8 mouse cellular contexts compared by ENCODE assay signal in the genomic region with DNA sequence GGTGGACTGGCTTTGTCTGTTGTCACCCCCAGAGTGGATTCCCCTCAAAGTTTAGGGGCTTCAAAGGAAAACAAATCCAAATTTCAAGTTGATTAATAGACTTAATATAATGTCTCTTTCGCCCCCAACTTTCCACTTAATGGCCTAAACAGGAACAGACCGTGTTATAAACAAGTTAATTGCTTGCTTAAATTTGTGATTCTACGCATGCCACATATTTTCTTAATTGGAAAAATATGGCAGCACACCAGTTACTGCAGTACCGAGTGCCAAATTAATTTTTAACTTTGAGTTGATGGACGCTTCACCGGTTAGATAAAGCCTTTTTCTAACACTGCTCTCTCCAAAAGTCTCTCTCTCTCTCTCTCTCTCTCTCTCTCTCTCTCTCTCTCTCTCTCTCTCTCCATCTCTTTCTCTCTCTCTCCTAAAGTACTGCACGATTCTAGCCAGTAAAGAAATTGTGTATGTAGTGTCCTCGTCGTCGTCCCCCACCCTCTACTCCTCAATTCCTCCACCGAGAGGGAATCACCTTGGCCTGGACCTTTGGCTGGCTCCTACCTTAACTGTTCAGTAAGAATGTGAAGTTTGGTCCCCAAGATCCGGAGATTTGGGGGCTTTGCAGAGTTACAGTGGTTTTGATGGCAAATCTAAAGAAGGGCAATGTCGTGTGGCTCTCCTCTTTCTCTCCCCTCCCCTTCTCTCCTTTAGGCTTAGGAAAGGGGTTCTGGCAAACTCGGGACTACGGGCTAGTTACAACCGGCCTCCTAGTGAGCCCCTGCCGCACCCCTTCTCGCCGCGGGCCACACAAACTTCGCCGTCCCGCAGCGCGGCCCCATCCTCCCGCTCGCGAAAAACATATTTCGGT. TPM values are rescaled to one million over a fixed set of nuclear protein-coding genes. Genes with fewer than 3 reads are reported as not detected.
DNase-seq lines count a peak whose midpoint lies in the region; ATAC-seq and TF ChIP-seq lines count a peak whose summit lies in the region.

No protein-coding gene starts in this region.

- TF ChIP-seq CTCF in lung, embryonic 14.5 days (IDR thresholded peaks at IDR 0.05; ENCODE audit: low read depth) = no peak

- H3K9ac ChIP-seq in lung, embryonic 14.5 days = no peak overlapping the region
- no peak overlapping the region for H3K9ac ChIP-seq in neural tube, embryonic 15.5 days (replicated peaks)

- no peak for DNase-seq in lung, embryonic 14.5 days
- DNase-seq in lung, postnatal 14 days = no peak
- no peak for DNase-seq in forebrain, embryonic 10.5 days (ENCODE audit: extremely low spot score, low spot score)
- peak; percentile 9 for DNase-seq in kidney, postnatal 10 days
- no peak for DNase-seq in urinary bladder, postnatal 14 days (ENCODE audit: low spot score)
- no peak for DNase-seq in cerebellum, adult 9-11 months

- 3% methylated on average over 29 of the region's 29 CpGs for WGBS in lung, embryonic 14.5 days
- WGBS in forebrain, embryonic 10.5 days = 2% methylated on average over 29 of the region's 29 CpGs
- 2% methylated on average over 29 of the region's 29 CpGs for WGBS in neural tube, embryonic 15.5 days

- H3K36me3 ChIP-seq in lung, embryonic 14.5 days (ENCODE audit: insufficient read depth) = no peaks in the 10 kb centered on the region
- H3K36me3 ChIP-seq in forebrain, embryonic 10.5 days (replicated peaks) = no peaks in the 10 kb centered on the region
- no peaks in the 10 kb centered on the region for H3K36me3 ChIP-seq in neural tube, embryonic 15.5 days

- peak overlapping the region; percentile 71 for H3K4me2 ChIP-seq in lung, embryonic 14.5 days
- peak overlapping the region; percentile 59 for H3K4me2 ChIP-seq in neural tube, embryonic 15.5 days

- no peak for ATAC-seq in lung, embryonic 14.5 days (ENCODE audit: insufficient read depth)
- no peak for ATAC-seq in neural tube, embryonic 15.5 days (ENCODE audit: low FRiP score)
- no peak for ATAC-seq in CD4-positive, CD25-positive, alpha-beta regulatory T cell, adult 4 months

- peak overlapping the region; percentile 41 for H3K4me3 ChIP-seq in lung, embryonic 14.5 days (ENCODE audit: low read depth, low read length)
- H3K4me3 ChIP-seq in forebrain, embryonic 10.5 days = peak overlapping the region; percentile 61
- H3K4me3 ChIP-seq in neural tube, embryonic 15.5 days (replicated peaks) = peak overlapping the region; percentile 36

- H3K9me3 ChIP-seq in lung, embryonic 14.5 days (ENCODE audit: low read depth, low read length) = no peaks in the 10 kb centered on the region
- H3K9me3 ChIP-seq in forebrain, embryonic 10.5 days = no peaks in the 10 kb centered on the region
- H3K9me3 ChIP-seq in neural tube, embryonic 15.5 days (replicated peaks) = no peaks in the 10 kb centered on the region

- 0 out of 2 replicates have a peak, but pooled peaks cover 4% of the 10 kb centered on the region for H3K4me1 ChIP-seq in lung, embryonic 14.5 days (ENCODE audit: insufficient read depth)
- peaks cover 51% of the 10 kb centered on the region for H3K4me1 ChIP-seq in forebrain, embryonic 10.5 days
- H3K4me1 ChIP-seq in neural tube, embryonic 15.5 days = peaks cover 28% of the 10 kb centered on the region

- no peak overlapping the region for H3K27ac ChIP-seq in lung, embryonic 14.5 days (ENCODE audit: low read depth)
- peak overlapping the region; percentile 81 for H3K27ac ChIP-seq in forebrain, embryonic 10.5 days
- no peak overlapping the region for H3K27ac ChIP-seq in neural tube, embryonic 15.5 days (replicated peaks)

- peaks cover 89% of the 10 kb centered on the region for H3K27me3 ChIP-seq in lung, embryonic 14.5 days (ENCODE audit: insufficient read depth, low read length)
- H3K27me3 ChIP-seq in forebrain, embryonic 10.5 days (ENCODE audit: poor library complexity, severe bottlenecking) = peaks cover 99% of the 10 kb centered on the region
- peaks cover 64% of the 10 kb centered on the region for H3K27me3 ChIP-seq in neural tube, embryonic 15.5 days (replicated peaks)

RNA-seq across cellular contexts. Expression of gene Rsrc1, which starts 0.8 kb away (rescaled TPM):
- 38.1 and 38.9 TPM in 2 replicates for polyA plus RNA-seq in lung, embryonic 14.5 days (2014; fragmentation: Nextera tagmentation; extraction: Ambion mirVana)
- polyA plus RNA-seq in forebrain, embryonic 10.5 days (2016; fragmentation: Nextera tagmentation; extraction: Ambion mirVana) = 41.3 and 41.6 TPM in 2 replicates
- polyA plus RNA-seq in neural tube, embryonic 15.5 days (2015; fragmentation: Nextera tagmentation; extraction: Ambion mirVana) = 26.7 and 29.9 TPM in 2 replicates
- 10 to 100 TPM; 38.8 to 47.0 TPM for polyA plus RNA-seq in CD4-positive, CD25-positive, alpha-beta regulatory T cell, adult 4 months (2017; shearing (Covaris generic))

RNA-seq across cellular contexts. Expression of gene Shox2, which starts 1.2 kb away (rescaled TPM):
- 0.26 and 2.0 TPM in 2 replicates for polyA plus RNA-seq in lung, embryonic 14.5 days (2014; fragmentation: Nextera tagmentation; extraction: Ambion mirVana)
- 3.4 and 6.6 TPM in 2 replicates for polyA plus RNA-seq in forebrain, embryonic 10.5 days (2016; fragmentation: Nextera tagmentation; extraction: Ambion mirVana)
- polyA plus RNA-seq in neural tube, embryonic 15.5 days (2015; fragmentation: Nextera tagmentation; extraction: Ambion mirVana) = 8.5 and 13.2 TPM in 2 replicates
- not detected for polyA plus RNA-seq in CD4-positive, CD25-positive, alpha-beta regulatory T cell, adult 4 months (2017; shearing (Covaris generic))
